Mouse (Mus musculus) cerebellum, adult 9-10 months (tissue): ENCODE measurements around the gene Mfap2.

Experiments used
- DNase-seq: peaks from one replicate; pipeline ENCODE4 v3.0.0; 2022

Gene Mfap2

DNA sequence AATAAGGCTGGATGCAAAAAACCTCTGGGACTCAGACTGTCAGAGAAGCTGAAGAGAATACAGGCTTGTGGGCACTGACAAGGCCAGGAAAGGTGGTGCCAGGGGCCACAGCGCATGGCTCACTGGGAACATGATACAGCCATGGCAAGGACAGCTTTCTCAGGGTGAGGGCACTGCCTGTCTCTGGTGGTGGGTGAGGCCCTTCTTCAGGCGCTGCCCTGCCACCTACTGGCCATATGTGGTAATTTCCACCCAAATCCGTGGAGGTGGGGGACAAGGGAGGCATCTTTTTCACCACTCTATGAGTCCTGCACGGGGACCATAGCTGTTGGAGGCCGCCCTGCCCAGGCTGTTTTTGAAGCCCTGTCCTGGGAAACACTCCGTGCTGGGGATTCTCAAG is 21.5 kb downstream of the Mfap2 start:
- DNase-seq: peak; percentile 90

DNA sequence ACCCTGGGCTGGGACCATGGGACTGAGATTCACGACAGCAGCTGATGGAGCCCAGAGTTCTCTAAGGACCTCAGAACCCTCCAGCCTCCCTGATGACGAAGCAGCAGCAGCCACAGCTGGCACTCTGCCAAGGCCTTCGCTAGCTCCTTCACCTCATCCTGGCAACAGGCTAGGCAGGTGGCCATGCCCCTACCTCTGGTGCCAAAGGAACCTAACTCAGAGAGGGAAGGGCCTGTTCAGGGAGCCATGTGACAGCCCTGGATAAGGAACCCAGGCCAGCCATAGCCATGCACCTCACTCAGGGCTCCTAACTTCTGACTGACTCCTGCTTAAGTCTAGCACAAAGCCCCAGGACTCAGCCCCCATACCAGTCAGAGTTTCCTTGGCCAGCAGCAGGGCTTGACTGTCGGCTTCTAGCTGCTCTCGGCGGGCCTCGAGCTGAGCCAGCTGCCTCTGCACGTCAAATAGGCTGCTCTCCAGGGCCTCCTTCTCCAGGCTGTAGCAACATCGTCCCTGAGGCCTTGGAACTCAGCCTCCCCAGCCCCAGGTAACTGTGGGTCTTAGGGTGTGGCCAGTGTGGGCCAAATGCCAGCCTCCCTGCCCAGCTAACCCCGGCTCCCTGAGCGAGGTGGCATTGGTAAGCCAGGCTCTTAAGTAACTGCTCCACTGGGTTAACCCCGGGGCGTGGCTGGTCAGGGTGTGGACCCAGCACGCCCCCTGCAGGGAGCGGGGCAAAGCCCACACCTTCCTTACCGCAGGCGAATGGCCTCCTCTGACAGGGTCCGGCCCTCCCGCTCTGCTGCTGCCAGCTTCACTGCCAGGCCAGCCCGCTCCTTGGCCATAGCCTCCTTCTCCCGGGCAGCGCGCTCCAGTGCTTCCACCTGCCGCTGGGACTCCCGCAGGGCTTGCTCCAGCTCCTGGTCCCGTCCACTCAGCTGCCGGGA is 23.7 kb downstream of the Mfap2 start:
- no peak for DNase-seq

GRCm38 (mm10) chr4:141041117-141041516 is 30.9 kb downstream of the Mfap2 start:
- DNase-seq: no peak

GRCm38 (mm10) chr4:141044816-141045215 is 34.6 kb downstream of the Mfap2 start:
- peak; percentile 53 for DNase-seq

DNA sequence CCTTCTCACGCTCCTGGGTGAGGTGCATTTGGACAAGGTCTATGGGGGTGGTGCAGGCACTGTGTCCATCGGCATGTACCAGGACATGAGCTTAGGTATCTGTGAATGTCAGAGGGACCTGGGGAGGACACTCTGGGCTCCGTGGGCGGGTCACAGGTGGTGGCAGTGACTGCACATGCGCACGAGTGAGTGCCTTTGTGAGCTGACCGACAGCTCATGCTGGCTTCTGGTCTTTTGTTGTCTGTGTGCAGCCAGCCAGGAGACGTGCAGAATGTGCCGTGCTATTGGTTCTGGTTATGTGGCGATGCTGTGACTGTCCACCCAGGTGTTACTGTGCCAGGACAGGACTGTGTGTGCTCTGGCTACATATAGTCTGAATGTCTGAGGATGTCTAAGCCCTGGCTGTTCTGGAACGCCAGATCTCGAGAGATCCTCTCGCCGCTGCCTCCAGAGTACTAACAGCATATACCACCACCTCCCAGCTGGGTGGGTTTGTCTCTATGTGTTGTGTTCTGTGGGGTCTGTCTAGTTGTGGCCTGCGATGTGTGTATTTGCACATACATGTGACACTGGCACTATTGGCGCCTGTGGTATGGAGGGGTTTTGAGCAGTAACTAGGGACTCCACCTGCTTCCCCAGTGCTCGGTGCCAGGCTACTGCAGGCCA is 38.7 kb downstream of the Mfap2 start:
- DNase-seq: no peak

- DNase-seq: no peak
Measured at GRCm38 (mm10) chr4:141049476-141049835, 39.2 kb downstream of the Mfap2 start.

- DNase-seq: peak; percentile 53
Measured at GRCm38 (mm10) chr4:141052442-141052841, 42.2 kb downstream of the Mfap2 start.

DNA sequence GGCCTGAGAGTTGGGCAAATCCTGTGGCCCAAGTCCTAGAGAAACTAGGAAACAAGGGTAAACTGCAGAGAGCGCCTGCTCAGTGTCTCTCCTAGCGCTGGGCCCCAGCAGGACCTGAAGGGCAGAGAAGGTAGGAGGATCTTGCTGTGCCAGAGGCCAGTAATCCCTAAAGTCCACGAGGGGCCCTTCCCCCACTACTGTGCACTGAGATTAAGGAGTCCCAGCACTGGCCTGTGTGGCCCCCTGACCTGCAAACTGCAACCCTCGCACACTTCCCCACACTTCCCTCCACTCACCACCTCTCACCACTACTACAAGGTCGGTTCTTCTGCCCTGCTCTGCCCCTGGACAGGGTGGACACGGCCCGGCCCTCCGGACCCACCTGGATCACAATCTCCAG is 42.9 kb downstream of the Mfap2 start:
- no peak for DNase-seq

- peak; percentile 81 for DNase-seq
Measured at GRCm38 (mm10) chr4:141053568-141054161, 43.4 kb downstream of the Mfap2 start.

DNA sequence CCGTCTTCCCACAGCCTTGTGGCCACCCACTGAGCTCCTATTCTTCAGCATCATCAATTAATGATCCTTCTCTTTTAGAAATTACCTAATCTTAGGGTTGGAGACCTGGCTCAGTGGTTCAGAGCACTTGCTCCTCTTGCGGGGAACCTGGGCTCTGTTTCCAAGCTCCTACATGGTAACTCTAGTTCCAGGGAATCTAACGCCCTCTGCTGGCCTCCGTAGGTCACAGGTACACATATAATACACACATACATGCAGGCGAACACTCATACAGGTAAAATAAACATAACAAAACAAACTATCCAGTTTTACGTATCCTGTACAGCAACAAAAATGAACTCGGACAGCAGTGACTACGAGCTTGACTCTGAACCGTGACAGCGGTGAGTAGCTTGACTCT is 46.8 kb downstream of the Mfap2 start:
- no peak for DNase-seq

- DNase-seq: peak; percentile 53
Measured at GRCm38 (mm10) chr4:141058835-141059234, 48.6 kb downstream of the Mfap2 start.

- DNase-seq: peak; percentile 68
Measured at GRCm38 (mm10) chr4:141059616-141060425, 49.6 kb downstream of the Mfap2 start.

GRCm38 (mm10) chr4:141060426-141061301 is 50.4 kb downstream of the Mfap2 start, which contains the start of gene Crocc:
Gene Crocc, minus strand, starts transcription at chr4:141060550.
- peak; percentile 99 for DNase-seq

DNA sequence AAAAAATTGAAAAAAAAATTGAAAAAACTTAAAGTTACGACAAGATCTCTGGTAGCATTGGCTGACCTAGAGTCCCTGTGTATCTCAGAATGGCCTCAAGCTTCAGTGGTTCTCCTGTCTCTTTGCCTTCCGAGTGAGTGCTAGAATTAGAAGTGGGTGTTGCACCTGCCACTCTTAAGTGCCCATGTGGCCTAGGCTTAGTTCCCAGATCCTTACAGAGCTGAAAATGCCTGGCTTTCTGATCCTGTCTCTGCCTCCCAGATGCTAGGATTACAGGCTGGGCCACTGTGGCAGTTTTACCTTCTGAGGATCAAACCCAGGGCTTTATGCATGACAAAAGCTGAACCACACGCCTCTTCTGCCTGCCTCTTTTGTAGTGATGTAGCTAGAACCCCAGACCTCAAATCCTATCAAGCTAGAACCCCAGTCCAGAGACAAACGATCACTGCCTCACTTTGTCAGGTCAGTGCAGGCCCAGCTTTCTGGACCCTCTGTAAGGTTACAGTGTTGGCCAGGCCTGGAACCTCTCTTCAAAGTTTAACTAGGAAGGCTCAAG is 54.0 kb downstream of the Mfap2 start:
- peak; percentile 24 for DNase-seq

- peak; percentile 87 for DNase-seq
Measured at GRCm38 (mm10) chr4:141065123-141065522, 54.9 kb downstream of the Mfap2 start.
